Mouse (Mus musculus): Measurements from ENCODE around the gene Dguok.
A peak's percentile ranks its signal among the peaks of the same experiment; 100 is the strongest.

The Dguok gene

DNA sequence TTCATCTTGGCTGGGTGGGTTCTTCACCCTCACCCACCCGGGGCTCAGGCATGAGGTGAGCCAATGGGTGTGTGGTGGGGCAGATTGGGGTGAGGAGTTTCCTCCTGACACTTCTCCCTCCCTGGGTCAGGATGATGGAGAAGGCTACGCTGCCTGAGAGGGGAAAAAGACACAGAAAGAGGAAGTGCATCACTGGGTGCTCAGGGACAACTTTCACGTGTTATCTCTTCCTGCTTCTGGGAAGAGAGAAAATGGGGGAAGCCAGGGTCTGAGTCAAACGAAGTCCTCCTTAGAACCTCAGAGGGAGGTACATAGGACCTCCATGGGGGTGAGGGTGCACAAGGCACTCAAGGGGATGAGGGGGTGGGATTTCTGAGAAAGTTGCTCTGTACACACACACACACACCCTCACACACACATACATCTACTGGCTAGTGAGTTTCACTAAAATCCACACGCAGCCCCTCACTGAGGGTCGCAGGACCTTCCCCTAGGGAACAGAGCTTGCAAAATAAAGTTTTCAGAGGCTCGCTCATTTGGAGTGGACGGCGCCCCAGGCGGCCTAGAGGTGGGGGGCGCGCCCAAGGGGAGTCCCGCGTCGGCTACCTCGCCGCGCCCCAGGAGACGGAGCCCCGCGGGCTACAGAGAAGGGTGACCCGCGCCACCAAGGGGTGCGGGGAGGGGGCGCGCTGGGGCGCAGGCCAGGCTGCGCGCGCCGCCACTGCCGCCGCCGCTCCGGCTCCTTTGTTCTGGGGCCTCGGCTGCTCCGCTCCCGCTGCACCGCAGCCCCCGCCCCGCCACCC is 51.2 kb downstream of the Dguok start:
- DNase-seq (ENCODE audit: low spot score): peak; percentile 65

DNA sequence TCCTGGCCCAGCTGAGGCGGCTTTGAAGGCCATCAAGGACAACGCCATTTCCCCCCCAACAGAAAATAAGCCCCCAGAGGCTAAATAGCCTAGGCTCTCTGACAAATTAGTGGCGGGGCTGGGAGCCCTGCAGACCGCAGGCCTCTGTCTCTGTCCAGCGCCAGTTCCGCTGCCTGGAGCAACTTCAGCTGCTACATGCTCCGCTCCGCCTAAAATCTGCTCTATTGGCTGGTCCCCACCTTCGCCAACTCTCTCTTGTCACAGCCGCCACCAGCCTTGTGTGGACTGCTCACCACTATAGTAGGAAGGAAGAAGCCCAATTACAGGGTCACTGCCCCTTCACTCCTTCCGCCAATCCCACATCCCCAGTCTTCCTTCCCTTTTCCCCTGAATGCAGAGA is 53.1 kb downstream of the Dguok start:
- DNase-seq (ENCODE audit: low spot score): no peak

DNA sequence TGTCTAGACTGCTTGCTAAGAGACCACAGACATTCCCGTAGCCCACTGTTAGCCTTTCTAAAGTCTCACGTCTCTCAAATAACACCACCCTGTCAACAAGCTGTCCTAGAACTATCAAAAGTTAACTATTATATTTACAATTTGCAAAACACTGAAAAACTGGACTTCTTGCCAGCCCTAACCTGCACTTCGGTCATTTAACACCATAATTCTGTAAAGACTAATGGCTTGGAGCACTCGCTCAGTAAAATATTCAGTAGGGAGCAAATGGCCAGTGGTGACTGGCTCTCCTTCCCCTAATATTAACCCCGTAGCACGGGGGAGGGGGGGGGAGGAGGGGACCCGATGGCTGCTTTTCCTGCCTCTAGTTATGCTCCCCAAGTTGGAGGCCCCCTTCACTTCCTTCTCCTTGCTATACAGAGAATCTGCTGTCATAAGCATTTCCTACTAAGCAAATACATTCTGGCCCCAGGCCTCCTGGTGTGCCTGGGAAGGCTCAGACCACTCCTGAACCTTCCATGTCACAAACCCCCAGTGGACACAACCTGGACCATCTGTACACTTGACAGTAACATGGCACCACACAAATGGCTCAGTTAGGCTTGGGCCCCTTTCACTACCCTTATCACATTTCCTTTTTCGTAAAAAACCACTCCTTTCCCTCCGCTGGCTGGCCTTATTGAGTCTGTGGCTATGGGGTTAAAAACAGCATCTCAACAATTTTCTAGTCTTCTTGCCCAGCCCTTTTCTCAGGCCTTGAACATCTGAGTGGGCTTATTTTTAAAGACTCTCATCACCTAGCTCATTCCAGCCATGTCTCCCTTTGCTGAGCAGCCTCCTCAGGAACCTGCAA is 56.1 kb downstream of the Dguok start:
- no peak for DNase-seq (ENCODE audit: low spot score)

DNA sequence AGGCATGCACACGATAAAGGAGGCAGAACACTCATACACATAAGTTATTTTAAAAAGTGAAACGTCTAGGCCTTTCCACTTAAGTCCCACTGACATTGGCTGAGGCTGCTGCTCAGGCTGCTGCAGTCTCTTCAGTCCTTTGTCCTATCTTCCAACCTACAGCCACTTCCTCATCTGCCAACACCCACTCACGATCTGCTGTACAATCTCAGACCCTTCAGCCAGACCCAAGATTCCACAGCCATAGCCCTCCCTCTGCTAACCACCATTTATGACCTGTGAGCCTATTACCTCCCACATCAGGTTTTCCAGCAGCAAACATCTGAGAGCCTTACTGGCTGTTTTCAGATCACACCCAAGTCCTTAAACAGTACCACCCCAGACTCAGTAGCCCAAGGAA is 57.3 kb downstream of the Dguok start:
- DNase-seq (ENCODE audit: low spot score): no peak

DNA sequence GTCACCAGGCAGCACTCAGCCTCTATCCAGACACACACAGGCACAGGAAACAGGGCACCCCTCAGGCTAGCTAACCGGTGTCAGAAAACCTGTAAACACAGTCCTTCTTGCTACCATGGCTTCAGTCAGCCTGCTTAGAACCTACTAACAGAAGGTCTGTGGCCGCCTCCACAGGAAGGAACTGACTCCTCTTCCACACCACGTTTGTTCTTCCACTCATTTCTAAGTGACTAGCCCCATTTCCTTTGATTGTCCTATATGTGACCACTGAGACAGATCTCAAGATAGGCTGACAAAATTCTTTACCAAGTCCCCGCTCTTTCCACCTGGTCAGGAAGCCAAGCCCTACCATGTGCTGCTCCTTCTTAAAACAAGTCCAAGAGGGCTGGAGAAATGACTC is 57.9 kb downstream of the Dguok start:
- no peak for DNase-seq (ENCODE audit: low spot score)

DNA sequence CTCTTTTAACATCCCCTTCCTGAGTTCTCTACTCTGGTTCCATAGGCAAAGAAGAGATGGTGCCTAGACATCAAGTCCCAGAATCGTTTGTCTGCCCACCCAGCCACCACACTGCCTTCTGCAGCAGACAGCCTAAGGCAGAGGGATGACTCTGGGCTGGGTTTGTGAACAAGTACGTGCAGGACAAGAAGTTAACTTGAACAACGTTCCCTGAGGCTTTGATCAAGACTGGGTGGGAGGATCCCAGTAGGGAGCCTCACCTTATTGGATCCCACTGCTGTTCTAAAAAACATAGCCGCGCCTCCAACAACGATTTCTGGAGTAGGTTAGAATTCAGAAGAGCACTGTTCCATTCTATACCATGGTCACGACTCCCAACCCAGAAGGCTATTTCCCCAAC is 59.7 kb downstream of the Dguok start:
- DNase-seq (ENCODE audit: low spot score): no peak

DNA sequence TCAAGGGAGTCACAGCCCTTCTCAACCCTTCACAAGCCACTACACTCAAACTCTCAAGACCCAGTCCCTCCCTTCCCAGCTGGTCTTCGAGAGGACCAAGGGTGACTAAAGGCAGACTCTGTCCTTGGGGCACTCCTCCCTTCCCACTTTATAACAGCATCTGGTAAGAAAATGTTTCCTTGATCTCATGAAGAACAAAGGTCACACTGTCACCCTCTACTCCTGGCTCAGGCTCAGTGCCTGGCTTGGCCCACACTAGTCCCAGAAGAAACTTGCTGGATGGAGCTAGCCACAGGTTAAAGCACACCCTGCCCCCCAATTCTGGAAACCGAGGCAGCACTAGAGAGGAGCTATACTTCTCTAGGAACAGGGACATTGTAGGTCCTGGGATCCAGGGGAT is 61.0 kb downstream of the Dguok start:
- no peak for DNase-seq (ENCODE audit: low spot score)

DNA sequence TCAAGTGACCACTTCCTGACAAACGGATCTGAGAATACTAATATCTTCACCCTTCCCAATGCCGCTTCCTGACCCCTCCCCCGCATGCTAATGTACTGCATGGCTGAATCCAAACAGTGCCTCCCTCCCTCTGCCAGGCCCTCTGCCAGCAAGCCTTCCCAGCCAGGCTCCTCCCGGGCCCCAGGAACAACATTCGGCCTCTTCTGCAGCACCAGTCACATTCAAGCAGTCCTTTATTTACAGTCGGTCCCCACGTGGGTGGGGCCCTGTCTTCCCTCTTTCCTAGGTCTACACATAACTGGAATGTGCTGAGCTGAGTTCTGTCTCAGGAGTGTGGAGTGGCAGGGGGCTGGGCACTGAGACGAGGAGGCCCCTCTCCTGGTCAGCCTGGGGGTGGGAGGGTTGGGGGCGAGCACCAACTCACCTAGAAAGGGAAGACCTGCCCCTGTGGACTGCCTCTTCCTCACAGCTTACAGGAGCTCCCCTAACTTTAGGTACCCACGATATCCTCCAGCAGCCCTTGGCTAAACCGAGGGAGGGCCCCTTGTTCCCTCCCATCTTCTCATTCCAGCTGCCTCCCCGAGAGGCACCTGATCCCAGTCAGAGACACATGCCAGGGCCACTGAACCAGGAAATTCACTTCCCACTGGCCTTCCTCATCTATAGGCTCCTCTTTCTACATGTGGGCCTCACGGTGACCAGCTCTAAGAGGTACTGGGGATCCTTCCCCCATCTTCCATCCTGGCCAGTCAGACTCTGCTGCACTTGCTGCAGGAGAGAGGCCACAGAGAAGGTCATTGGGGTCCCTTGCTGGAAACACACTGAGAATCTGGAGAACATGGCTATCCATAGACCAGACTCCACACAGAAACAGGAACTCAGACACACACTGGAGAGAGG is 63.1 kb downstream of the Dguok start:
- DNase-seq (ENCODE audit: low spot score): peak; percentile 88

DNA sequence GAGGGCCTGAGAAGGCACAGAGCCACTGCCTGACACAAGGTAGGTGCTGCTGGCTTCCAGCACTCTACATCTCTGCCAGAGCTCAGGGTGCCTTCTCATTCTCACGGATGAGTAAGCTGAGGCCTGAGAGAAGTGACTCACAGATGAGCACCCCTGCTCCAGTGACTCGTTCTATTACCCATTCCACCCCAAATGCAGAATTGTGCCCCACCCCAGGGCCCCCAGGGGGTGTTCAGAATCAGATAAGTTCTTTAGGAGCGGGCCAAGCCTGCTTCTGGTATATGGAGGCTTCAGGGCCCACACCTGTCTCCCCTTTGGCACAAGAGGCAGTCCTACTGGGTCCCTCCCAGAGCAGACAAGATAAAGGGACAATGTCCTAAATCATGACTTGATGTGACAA is 64.1 kb downstream of the Dguok start:
- DNase-seq (ENCODE audit: low spot score): no peak

DNA sequence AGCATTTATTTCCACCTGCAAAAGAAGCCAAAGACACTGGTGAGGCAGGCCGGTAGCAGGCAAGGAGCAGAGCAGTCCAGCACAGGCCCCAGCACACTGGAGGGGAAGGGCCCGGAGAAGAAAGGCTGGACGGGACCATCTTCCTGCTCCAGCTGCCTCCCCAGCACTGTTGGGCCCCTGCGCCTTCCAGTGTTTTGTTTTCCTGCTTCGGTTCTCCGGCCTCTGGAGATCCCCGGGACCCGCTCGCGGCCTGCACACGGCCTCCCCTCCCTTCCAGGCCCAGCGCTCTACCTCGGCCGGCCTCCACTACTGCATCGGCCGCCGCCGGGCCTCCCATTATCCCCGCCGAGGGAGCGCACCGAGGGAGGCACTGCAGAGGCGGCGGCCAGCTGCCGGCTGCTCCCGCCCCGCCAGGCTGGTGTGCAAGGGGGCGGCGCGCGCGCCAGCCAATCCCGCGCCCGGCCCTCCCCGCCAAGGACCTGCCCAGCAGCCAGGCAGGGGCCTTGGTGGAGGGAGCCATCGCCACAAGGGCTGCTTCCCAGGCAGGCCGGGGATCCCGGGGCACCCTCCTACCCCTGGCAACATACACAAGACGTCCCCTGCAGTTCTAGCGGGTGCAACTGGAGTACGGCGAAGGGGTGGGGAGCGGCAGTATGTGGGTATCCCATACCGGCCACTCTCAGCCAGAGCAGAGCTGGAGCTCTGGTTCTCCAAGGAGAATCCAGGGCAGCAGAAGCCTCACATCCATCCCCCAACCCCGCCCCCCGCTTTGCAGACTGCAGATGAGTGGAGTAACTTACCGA is 65.3 kb downstream of the Dguok start:
- DNase-seq (ENCODE audit: low spot score): peak; percentile 91

DNA sequence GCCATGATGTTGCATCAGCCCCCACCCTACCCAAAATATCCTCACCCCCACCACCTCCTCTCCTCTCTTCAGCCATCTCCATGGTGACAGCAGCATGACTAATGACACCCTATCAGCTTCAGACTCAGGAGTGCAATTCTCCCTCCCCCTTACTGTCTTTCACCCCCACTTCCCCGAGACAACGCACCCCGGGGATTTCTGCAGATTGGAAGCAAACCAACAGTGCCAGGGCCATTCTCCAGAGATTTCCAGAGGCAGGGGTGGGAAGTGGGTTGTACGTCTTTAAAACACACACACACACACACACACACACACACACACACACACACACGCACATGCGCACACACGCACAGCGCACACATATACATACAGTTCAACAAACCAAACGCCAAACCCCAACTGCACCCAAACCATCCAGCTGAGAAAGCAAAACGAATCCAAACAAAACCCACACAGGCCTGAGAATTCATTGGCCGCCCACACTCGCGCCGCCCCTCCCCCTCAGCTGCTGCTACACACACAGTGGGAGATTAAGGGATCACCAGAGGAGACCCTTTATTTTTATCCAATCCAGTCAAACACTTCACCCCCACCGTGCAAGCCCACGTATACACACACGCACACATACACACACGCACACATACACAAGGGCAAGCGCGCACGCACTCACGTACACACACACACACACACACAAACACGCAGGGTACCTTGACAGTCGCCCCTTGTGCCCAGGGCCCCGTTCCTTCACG is 66.1 kb downstream of the Dguok start:
- DNase-seq (ENCODE audit: low spot score): peak; percentile 86

DNA sequence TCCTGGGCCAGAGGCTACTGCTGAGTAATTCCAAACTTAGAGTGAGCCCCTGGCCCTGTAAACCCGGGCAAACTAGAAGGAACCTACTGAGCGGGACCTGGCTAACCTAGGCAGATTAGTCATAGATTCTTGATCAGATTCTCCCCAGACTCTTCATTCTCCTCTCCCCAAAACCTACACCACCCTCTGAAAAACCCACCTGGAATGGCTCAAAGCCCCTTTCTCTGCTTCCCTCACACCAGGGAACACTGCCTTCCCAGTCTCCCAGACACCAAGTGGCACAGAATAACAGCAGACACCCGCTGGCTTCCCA is 66.6 kb downstream of the Dguok start:
- no peak for DNase-seq (ENCODE audit: low spot score)

DNA sequence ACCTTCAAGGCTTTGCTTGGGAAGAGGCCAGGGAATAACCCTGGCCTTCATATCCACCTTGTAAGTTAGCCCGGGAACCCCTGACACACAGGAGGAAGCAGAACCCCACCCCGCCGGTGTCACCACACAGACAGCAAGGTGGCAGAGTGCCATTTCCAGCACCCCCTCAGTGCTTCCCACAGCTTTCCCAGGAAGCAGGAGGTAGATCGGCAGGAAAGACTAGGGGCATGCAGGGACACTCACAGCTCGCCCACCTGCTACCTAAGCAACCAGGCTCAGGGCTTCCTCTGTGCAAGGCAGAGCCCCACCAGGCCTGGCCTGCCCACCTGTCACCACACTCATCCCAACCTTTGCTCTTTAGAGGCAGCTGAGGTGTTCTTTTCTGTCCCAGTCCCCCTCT is 67.0 kb downstream of the Dguok start:
- no peak for DNase-seq (ENCODE audit: low spot score)

DNA sequence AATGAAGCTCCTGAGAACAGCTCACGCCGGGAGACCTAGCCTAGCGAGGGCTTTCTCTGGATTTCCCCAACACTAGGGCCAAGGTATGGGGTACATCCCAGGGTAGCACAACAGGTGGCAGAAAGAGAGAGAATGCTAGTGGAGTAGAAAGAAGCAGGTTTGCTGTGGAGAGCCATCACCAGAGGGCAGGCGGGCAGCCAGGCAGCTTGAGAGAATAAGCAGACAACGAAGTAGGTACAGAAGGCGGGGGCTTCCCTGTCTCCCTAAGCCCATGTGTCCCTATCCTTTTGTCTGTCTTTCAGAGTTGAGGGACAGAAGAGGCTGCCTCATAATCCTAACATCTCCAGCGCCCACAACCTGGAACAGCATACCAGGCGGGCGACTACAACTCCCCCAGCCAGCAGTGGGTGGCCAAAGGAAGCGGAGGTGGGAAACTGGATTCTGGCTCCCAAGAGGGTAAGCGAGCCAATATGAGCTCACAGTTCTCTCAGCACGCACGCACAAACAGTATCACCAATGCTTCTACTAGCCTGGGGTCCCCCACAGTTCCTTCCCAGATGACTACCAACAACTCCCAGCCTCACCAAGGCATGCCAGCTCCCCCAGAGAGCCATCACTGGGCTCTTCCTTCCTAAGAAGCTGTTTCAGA is 67.5 kb downstream of the Dguok start:
- DNase-seq (ENCODE audit: low spot score): no peak

DNA sequence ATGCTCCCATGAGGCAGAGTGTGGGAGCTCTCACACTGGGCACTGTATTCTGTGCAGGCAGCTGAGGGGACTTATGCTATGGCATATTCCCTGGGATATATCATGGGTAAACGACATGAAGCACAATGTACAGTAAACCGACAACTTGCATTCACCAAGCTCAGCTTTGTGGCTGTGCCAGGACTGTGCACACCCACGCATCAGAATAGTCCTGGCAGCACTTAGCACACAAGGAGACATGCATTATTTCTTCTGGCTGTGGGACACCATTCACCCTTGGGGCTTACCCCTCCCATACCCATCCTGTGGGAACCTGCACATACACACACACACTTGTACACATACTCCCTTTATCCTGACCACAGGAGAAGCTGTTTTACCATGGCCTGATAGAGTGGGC is 68.2 kb downstream of the Dguok start:
- no peak for DNase-seq (ENCODE audit: low spot score)

DNA sequence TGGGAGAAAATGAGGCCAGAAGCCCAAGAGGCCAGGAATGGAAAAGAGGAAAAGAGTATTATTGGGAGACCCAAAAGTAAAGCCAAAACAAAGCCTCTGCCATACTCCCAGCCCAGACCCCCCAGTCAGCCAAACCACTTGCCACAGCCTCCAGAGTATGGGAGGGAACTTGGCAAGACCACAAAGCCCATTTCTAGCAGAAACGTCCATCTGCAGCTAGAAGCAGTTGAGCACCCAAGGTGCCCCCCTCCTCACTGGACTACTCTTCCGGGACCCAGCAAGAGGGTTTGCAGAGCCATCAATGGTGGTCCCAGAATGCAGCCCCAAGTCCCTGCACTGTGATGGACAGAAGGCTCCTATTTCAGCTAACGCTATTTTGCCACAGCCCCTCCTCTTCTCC is 69.0 kb downstream of the Dguok start:
- DNase-seq (ENCODE audit: low spot score): no peak

DNA sequence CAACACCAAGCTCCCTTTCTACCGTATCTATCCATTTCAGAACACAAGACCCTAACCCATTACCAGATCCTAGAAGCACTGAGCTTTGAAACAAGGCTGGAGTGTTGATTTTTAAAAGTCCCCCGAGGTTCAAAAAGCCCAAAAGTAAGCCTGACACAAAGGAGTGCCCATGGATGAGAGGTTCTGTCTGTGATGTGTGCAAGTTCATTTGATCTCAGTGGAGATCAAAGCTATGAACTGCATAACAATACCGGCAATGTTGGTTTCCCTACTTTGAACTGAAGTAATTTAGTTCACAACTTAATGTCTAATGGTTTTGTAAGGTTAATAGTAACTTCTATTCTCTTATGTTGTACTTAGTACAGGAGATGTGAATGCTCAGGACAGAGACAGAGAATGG is 69.5 kb downstream of the Dguok start:
- no peak for DNase-seq (ENCODE audit: low spot score)

DNA sequence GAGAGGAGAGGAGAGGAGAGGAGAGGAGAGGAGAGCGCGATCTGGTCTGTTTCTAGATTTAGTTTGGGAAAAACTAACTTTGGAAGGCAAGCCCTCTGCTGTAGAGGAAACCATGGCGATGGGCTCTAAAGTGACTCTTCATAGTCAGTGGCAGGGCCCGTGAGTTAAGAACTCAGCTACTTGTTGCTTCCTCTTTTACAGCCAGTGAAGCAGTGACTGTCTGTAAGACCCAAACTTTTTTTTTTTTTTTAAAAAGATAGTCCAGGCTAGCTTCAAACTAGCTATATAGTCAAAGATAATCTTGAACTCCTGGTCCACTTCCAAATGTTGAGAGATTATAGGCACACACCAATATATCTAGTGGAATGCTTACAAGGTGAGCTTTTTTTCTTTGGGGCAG is 70.2 kb downstream of the Dguok start:
- DNase-seq (ENCODE audit: low spot score): no peak

DNA sequence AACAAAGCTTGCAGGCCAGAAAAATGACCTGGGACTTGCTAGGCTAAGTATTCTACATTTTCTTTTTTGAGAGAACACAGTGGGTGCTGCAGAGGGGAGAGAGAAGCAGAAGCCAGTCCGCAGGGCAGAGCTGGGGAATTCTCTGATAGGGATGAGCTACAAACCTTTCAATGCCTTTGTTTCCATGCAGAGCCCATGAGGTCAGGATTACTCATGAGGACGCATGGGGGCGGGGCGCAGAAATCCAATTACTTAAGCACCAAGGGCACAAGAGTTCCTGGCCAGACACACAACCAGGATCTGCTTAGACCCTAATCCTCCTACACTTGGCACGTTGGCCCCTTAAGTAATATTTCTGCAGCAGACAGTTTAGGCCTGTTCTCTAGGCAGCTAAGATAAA is 71.6 kb downstream of the Dguok start:
- peak; percentile 73 for DNase-seq (ENCODE audit: low spot score)

DNA sequence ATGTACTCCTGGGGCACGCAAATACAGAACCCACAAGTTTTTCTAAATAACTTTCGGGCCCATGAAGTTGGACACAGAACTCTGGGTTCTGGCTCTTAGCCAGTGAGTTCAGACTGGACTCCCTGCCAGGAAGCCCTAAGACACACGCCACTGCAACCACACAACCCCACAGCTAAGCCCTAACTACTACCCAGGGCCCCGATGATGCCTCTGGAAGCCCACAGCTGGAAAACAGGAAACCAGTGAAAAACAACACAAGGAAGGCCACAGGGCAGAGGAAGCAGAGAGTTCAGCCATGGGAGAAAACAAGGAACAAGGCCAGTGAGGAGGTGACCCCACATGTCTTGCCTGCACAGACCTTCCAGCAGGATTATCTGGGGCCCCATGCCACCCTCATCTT is 73.2 kb downstream of the Dguok start:
- DNase-seq (ENCODE audit: low spot score): no peak

DNA sequence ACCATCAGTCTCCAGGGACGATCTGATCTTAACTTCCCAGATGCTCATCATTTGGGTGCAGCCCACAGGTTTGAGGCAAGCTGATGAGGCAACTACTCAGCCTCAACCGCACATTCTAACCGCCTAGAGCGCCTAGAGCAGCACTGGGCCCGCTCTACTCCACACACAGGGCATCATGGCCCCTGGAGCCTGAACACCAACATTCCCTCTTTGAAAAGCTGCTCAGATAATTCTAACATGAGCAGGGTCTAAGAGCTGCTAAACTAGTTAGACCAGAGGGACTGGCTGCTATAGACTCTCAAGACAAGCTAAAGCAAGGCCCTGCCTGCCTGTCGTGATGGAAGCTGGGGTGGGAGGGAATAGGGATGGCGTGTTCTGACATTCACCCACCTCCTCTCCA is 73.8 kb downstream of the Dguok start:
- DNase-seq (ENCODE audit: low spot score): no peak
